Mouse (Mus musculus): ENCODE measurements at regions not wholly inside any gene's neighbourhood (a gene's known extent, or its start where the extent isn't known, plus 50 kb on each side); places are given as distances from the start of the nearest gene placed in this dataset.
"Not testable (repeated sequence)": the region's sequence is repeated elsewhere in the genome, so short reads cannot be mapped to it uniquely, and the experiment has no call there.

DNA sequence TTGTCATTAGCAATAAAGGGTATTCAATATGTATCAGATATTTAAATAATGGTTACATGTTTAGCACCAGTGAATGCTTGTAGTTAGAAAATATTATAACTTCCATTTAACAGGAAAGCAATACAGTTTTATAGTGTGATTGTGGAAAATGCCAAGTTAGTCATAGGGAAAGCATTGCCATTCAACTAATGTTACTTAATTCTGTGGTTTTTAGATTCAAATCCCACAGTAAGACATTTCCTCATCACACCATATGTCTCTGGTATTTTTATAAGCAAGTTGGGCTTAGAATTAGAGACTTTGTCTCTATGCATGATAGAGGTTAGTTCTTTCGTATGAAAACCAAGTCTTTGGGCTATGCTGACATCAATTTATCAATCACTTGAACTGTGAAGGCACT lies 133.0 kb downstream of the Prr30 start:
- DNase-seq (ENCODE audit: low spot score in 2 of 2): no peak

DNA sequence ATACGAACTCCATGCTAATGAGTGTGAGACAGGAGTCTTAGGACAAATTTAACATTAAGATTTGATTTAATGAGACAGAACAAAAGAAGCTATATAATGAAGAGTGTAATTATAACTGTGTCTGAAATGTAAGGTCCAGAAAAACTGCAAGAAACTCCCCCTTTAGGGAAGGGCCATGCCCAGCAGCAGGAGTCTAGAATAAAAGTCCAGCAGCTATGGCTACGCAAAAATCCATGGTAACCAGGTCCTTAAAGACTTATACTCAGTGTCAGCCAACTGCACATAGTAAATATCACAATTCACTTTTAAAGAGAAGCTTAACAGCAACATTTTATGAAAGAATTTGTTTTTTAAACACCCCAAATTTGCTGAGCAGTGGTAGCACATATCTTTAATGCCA lies 143.3 kb downstream of the Prr30 start:
- DNase-seq (ENCODE audit: low spot score in 2 of 2): no peak

DNA sequence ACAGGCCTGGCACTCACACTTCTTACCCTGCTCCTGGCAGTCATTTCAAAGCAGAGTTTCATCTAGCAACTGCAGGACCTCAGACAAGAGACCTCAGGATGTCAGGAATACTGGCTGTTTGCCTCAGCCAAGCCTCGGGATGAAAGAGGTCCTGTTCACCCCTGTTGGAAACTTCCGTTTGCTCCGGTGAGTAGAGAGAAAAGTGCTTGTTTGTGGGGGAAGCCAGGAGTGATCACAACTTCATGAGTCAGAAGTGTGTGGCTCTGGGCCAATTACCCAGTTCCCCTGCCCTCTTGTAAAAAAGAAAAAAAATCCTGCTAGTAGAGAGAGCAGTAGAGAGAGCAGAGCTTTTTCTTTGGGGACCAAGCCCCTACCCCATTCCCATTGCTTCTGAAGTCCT lies 144.2 kb downstream of the Prr30 start:
- DNase-seq (ENCODE audit: low spot score in 2 of 2): no peak

DNA sequence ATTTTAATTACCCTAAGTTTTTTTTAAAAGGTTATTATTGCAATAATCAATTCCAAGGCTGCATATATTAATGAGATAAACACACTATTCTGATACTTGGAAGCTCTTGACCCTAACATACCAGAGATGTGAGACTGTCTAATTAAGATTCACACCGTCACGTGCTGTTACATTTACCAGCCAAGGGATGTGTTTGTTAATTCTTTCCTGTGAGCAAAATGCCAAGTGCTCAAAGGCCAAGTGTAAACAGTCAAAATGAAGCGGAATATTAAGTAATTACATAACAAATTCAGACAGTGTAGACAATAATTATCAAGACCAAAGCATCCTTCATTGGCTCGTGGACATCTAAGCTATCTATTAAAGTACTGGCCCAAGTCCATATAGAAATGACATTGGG lies 145.3 kb downstream of the Prr30 start:
- DNase-seq (ENCODE audit: low spot score in 2 of 2): no peak

DNA sequence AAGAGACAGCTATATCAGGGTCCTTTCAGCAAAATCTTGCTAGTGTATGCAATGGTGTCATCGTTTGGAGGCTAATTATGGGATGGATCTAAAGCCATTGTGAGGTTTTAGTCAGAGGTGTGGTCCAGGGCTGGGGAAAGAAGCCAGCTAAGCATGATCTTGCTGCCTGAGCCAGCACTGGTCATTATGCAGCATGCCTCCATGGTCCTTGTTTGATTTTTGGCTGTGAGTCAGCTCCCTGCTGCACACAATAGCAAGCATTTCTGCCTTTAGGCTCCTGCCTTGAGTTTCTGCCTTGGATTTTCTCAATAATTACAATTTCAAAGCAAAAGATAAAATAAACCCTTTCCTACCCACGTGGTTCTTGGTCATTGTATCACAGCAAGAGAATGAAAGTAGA lies 147.4 kb downstream of the Prr30 start:
- no peak for DNase-seq (ENCODE audit: low spot score in 2 of 2)

DNA sequence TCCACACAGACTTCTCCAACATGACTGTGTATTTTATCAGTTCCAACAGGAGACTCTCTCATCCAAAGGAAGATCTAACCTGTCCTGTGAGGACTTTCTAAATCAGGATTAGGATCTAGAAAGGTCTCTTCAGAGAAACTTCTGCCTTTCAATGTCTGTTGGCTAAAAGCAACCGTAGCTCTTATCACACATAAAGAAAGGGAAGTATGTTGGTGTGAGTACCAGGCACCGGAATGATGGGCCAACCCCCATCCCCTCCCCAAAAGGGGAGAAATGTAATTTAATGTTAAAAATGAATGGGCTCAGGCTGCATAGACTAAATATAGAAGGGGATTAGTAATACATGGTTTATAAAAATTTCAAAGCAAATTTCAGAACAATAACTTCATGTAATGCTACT lies 149.9 kb downstream of the Prr30 start:
- no peak for DNase-seq (ENCODE audit: low spot score in 2 of 2)

DNA sequence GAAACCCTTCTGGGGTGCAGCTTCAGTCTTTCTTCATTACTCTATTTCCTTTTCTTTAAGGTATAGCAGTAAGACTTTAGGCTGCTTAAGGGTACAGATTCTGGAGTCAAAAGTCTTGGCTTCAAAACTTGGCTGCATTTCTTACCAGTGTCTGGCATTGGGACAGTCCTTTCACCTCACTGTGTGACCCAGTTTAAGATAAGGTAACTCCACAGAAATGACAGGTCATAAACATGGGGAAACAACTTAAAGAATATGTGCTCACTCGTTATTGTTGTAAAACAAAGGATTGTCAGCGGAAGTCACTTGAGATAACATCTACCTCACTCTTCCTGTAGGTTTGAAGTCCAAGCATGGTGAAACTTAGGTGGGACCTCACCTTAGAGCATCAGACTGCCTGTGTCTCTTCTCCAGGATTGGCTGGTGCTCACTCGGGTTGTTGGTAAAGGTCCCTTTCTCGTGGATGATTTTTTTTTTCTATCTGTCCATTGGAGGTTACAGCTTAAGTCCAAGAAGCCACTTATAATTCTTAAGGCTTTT lies 150.4 kb downstream of the Prr30 start:
- no peak for DNase-seq (ENCODE audit: low spot score in 2 of 2)

DNA sequence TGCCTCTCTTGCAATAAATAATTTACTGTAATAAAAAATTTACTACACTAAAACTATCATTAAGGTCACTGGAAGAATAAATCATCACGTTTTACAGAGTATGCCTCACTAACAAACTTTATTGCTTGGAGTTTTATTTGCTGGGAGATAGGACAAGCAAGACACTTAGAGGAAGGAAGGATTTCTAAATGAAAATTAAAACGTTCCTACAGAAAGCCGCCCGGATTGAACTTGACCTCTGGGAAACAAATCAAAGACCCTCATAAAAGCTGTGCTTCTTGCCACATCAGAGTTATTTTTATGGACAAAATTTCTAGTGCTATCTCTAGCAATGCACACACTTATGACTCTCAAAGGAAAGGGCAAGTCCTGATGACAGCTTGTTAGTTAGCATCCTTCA lies 156.6 kb downstream of the Prr30 start:
- no peak for DNase-seq (ENCODE audit: low spot score in 2 of 2)

DNA sequence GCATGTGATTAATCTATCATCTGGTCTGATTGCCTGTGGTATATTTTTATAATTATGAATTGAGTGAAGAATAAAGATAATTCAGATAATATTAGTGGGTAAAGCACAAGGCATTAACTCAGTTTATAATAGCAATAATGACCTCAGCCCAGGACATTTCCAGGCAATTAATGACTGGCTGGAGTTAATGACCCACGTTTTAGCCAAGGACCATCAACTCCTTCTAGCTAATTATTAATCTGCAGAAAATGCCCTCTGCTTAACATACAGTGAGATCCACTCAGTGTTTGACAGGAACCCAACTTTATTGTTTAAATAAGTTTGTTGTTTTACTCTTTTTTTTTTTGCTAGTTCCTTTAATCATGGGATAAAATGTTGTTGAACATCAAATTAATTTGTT lies 199.1 kb downstream of the Prr30 start:
- no peak for DNase-seq (ENCODE audit: low spot score in 2 of 2)

DNA sequence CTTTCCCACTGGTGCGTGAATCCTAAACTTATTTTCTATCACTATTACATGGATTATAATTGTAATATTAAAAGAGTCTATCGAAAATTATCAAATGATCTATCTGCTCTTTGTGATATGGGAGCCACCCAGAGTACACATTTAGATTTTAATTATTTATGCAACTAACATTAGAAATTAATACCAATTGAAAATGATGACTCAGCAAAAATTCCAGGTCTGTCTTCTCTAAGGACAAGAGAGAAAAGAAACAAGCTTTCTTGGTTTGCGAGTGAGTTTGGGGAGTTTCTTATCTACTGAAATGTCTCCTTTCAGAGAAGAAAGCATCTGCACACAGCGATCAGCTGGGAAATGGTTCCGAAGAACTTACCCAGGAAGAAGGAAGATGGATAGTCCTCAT lies 219.4 kb downstream of the Prr30 start:
- DNase-seq (ENCODE audit: low spot score in 2 of 2): no peak

DNA sequence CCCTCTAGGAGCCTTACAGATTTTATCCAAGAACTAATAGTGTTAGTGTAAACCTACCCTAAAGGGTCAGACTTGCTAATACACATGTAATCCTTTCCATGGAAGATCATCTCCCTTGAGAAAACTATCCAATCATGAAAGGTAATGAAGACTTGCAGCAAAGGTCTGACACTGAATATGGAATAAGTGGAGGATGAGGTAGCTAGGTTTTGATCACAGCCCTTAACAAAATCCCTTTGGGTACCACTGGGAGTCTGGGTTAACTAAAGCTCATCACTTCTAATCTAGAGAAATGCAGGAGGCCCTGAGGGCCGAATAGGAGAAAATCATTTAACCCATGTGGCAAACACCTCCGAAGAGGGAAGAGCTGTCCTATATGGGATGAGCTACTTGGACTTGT lies 221.6 kb downstream of the Prr30 start:
- DNase-seq (ENCODE audit: low spot score in 2 of 2): no peak

DNA sequence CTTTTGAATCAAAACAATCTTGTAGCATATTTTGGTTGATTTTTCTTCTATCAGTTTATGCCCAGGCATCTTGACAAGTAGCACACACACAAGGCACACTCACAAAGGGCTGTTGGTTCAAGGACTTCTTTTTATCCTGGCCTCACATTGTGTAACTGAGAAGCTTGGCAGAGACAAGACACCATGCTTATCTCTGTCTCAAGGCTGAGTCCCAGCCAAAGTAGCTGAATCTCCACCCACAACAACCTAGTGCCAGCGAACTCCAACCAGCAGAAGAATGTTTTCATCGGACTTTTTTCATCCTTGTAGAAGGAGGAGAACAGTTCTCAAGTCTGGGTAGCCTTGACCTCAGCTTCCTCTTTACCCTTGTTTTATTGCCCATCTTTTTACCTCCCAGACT lies 229.2 kb downstream of the Prr30 start:
- DNase-seq (ENCODE audit: low spot score in 2 of 2): peak in 1 of 2 experiments; percentile 39

DNA sequence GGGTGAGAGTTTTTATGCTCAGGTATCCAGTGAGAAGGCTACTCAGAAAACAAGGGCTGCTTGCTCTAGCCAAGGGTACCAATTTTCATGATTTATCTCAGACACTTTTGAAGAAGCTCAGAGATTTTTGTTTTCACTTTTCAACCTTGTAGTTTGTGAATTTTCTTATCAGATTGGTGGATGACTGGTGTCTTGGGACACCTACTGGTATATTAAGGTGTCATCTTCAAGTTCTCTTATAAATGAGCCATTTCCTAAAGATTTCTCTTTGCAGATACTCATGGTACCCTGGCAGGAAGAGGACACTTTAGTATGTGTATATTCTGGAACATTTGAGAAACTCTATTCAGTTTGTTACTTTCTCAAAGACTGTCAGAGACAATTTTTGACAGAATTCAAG lies 239.9 kb downstream of the Prr30 start:
- no peak for DNase-seq (ENCODE audit: low spot score in 2 of 2)

DNA sequence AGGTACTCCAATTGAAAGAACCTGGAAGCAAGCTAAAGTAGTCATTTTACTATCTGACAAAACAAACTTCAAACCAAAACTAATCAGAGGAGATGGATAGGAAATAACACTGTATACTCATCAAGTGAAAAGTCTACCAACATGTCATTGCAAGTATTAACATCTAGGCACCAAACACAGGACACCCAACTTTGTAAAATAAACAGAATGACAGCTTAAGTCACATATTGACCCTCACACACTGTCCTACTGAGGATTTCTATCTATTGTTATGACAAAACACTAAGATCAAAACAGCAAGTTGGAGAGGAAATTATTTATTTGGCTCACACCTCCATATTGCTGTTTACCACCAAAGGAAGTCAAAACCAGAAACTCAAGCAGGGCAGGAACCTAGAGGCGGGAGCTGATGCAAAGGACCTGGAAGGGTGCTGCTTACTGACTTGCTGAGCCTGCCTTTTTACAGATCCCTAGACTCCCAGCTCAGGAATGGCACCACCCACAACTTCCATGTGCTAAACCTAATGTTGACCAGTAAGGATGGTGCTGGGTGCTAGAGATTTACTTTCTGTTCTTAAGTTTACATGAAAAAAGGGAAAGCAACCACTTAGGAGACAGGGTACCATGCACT lies 244.2 kb downstream of the Prr30 start:
- DNase-seq (ENCODE audit: low spot score in 2 of 2): no peak

DNA sequence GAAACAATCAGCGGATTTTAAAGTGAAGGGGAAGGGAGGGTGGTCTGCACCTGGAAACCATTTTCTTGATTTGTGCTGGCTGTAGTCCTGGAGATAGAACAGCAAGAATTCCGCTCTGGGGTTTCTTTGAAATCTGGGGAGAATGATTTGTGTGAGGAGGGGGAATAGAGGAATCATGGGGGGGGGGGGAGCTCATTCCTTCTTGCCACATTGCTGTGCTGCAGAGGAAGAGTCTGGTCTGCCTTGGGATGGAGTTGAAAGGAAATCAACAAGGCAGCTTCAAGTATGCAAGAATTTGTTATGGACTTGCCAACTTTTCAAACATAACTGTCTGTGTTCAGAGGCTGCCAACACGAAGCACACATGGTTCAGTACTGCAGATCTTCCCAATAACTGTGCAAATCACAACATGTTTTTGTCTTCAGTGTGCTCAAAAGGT lies 249.4 kb downstream of the Prr30 start:
- no peak for DNase-seq (ENCODE audit: low spot score in 2 of 2)

DNA sequence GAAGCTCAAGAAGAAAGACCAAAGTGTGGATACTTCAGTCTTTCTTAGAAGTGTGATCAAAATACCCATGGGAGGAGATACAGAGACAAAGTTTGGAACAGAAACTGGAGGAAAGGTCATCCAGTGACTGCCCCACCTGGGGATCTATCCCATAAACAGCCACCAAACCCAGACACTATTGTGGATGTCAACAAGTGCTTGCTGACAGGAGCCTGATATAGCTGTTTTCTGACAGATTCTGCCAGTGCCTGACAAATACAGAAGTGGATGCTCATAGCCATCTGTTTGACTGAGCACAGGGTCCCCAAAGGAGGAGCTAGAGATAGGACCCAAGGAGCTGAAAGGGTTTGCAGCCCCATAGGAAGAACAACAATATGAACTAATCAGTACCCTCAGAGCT lies 252.5 kb downstream of the Prr30 start:
- DNase-seq (ENCODE audit: low spot score in 2 of 2): not testable (repeated sequence)

DNA sequence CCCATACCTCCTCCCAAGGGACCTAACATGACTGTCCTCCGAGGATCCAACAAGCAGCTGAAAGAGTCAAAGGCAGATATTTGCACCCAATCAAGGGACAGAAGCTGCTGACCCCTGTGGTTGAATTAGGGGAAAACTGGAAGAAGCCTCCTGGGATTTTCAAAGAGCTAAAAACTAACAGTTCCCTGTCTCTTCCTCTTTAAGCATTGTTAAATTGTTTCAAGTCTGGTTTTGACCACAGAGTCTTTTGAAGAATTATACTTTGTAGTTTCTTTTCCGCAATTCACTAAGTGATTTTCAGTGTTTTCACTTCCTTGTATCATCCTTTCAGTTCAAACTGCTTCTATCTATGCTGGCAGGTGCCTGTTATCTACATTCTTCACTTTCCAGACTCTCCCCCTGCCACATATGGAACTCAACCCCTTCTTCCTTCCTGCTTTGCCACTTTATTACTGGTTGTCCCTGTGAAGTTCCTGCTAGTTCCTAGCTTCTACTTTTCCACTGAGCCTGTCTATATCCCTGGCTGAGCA lies 262.7 kb downstream of the Prr30 start:
- no peak for DNase-seq (ENCODE audit: low spot score in 2 of 2)

DNA sequence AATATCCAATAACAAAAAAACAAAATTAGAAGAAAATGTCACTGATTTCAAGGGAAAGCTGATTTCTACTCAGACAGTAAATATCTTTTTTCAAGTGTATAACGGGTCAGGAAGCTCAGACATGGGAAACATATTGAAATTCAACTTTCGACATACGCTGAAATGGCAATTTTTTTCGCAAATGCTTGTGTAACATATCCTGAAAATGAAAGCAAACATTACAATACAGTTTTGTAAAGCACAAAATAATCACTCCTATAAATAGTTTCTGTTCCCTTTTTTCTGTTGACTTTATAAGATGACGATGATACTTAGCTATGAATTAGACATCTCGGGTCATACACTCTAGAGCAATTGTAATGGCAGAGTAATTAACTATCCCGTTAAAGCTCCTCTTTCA lies 265.6 kb downstream of the Prr30 start:
- no peak for DNase-seq (ENCODE audit: low spot score in 2 of 2)

DNA sequence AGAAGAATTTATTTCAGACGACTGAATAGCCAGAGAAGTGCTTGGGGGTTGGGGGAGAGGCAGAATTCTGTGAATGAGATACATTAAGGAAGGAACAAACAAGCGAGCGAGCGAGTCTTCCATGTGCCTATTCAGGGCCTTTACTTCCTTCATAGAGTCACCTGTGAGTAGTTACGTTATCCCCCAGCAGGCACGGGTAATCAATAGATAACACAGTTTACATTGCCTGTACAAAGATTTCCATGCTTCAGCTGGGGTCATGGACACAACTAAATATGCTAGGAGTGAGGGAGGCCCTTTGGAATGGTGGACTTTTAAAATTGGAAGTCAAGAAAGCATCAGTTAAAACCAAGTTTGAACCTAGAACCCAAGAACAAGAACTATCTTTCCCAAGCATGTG lies 275.2 kb downstream of the Prr30 start:
- DNase-seq (ENCODE audit: low spot score in 2 of 2): no peak

DNA sequence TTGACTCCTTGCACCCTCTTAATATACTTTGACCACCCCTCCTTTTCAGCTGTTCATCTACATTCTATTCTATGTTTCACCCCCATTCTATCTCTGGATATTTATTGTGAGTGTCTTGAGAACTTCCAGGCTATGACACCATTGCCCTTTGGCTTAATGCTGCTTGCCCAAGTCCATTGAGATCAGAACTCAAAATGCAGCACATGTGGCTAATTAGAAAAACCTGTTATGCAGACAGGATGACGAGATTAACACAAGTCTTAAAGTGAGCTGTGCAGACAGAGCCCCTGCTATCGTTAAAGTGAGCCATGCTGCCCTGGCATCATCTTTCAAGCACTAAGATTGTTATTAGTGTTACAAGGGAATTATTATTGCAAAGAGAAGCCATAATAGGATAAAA lies 299.9 kb downstream of the Prr30 start:
- DNase-seq (ENCODE audit: low spot score in 2 of 2): no peak

DNA sequence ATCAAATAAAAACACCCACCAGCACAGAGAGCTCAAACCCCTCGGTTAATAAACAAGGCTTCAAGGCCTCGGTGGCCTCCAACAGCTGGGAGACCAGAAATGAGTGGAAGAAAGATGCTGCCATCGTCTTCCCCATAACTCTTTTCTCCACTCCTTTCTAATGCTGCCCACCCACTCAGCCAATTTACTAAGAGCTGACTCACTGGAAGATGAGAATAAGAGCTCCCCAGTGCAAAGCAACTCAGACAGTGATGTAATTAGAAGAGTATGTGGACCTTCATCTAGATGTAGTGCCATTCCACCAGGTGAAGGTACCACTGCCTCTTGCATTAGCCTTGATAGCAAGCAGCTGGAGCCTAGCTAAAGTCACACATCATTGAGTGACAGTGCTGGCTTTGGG lies 301.1 kb downstream of the Prr30 start:
- DNase-seq (ENCODE audit: low spot score in 2 of 2): no peak

DNA sequence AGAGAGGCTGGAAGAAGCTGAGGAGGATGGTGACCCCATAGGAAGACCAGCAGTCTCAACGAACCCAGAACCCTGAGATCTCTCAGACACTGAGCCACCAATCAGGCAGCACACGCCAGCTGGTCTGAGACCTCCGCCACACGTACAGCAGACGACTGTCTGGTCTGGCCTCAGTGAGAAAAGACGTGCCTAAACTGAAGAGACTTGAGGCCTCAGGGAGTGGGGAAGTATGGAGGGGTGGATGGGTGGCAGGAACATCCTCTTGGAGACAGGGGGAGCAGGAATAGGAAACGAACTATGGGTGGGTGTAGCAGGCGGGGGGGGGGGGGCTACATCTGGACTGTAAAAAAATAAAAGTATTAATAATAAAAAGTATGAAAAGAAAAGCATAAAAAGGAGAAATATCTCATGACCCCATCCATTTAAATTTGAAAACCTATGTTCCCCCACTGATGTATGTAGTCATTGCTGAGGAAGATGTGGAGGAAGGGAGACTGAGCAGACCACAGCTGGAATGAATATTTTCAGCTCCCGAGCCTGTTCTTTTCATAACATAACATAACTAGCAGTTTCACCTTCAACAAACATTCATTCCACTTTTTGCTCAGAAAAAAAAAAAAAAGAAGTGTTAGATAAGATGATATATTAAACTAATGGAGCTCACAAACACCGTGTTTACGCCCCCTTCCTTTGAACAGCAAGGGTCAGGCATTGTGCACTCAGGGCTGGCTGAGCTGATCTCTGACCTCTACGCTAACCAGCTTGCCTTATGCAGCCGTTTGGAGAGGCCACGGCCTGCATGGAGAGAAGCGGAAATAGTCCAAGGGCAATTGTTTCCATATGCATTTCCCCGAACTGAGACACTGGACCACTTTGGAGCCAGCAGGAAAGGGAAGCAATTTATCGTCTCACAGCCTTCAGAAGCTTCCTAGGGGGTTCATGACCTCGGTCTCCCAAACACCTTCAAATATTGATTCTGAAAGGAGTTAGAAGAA lies 310.7 kb downstream of the Prr30 start:
- no peak for DNase-seq (ENCODE audit: low spot score in 2 of 2)

DNA sequence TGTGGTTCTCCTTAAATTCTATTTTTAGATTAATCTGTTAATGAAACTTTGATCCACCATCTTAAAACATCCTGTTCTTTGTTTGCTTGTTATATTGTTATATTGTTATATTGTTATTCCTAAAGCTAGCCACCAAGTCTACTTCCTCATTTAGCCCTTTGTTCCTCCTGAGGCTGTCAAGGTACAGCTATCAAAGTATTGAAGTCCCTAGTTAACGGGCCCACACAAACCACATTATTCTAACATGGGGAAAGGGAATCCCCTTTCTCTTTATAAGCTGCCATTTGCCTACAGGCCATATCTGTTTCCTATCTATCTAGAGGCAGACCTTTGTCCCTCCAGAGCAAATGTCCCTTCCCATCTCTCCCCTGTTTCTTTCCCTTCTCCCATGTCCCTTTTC lies 317.0 kb downstream of the Prr30 start:
- no peak for DNase-seq (ENCODE audit: low spot score in 2 of 2)
